Mouse (Mus musculus): ENCODE measurements around the gene Cdc34.
A peak's percentile ranks its signal among the peaks of the same experiment; 100 is the strongest.

The Cdc34 gene

DNA sequence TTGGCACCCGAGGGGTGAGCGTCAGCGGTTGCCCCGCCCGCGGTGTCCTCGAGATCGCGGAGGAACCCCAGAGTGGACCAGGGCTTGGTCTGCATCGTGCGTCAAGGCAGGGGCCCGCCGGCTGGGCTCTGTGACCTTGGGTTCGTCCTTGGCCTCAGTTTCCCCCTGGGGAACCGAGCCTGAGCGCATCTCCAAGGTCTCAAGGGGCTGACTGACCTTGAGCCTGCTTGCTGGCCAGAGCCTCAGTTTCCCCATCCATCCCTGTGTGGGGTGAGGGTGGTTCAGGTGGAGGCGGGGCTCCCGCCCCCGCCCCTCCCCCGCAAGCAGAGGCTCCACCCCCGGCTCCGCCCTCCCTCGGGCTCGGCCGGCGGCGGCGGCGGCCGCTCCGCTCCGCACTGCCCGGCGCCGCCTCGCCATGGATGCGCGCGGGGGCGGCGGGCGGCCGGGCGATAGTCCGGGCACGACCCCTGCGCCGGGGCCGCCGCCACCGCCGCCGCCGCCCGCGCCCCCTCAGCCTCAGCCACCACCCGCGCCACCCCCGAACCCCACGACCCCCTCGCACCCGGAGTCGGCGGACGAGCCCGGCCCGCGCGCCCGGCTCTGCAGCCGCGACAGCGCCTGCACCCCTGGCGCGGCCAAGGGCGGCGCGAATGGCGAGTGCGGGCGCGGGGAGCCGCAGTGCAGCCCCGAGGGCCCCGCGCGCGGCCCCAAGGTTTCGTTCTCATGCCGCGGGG, 34.4 kb downstream of the Cdc34 start, which contains the start of gene Hcn2:
TSS of gene Hcn2 (plus strand) at position 381 of the 734 bp plus-strand sequence.
- DNase-seq (ENCODE audit: extremely low spot score, low spot score): no peak

DNA sequence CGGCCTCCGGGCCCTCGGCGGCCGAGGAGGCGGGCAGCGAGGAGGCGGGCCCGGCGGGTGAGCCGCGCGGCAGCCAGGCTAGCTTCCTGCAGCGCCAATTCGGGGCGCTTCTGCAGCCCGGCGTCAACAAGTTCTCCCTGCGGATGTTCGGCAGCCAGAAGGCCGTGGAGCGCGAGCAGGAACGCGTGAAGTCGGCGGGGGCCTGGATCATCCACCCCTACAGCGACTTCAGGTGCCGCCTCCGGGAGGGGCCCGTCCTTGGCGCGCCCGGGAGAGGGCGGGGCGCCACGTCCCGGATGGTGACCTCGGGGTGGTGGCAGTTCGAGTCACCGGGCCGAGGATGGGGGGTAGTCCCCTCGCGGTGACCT, 35.0 kb downstream of the Cdc34 start:
- no peak for DNase-seq (ENCODE audit: extremely low spot score, low spot score)

DNA sequence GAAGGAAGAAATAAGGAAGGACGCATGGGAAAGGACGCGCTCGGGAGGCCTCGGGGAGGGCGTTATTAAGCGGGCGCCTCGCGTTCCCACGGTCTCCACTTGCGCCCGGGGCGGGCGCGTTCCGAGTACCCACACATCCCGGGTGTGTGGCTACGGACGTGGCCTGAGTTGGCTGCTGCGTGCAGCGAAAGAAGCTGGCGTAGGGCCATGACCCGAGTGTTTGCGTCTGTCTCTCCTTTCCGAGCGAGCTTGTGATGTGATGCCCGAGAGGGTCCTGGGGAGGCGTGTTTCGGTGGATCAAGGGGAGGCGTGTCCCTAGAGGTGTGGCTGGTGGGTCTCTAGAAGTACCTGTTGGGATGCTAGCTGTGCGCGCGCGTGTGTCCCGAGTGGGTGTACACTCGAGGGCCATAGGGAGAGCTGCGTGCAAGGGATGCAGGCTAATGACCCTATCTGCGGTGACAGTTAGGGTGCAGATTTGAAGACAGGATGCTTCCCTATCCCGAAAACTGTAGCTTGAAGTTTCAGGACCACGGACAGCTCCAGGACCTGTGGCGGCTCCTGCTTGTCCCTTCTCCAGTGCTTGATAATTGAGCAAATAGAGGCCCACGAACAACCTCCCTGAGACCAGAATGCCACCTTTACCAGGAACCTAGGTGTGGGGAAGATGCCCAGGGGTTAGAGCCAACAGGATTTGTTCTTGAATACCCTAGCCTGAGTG, 35.8 kb downstream of the Cdc34 start:
- peak; percentile 82 for DNase-seq (ENCODE audit: extremely low spot score, low spot score)

DNA sequence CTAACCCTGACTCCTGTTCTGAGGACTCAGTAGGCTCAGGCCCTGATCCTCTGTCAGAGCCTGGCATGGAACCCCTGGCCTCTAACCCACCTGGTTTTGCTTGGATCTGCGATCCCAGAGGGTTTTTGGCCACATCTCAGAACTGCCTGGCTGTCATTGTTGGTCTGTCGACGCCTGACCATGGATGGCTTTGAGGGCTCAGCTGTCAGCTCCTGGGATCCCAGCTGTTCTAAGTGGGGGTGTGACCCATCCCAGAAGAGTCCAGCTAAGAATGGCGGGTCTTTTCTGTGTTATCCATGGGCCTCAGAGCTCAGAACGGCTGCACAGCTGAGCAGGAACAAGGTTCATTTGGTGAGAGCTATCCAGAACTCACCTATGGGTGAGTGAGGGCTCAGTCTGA, 39.1 kb downstream of the Cdc34 start:
- no peak for DNase-seq (ENCODE audit: extremely low spot score, low spot score)

DNA sequence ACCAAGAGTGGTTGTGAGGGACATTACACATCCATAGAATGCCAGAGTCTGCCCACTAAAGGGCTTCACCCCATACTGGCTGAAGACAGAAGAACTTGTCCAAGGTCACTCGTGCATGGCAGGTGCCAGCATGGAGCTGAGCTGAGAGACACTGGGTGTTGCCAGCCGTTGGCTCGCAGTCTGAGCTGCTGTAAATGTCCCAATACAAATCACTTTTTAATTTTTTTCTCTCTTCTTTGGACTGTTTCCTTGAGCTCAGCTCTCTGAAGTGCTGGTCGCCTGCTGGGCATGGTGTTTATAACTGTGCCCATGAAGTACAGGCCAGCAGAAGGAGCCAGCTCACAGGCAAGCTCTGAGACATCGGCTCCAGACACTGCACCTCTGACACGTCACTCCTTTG, 41.1 kb downstream of the Cdc34 start:
- no peak for DNase-seq (ENCODE audit: extremely low spot score, low spot score)

DNA sequence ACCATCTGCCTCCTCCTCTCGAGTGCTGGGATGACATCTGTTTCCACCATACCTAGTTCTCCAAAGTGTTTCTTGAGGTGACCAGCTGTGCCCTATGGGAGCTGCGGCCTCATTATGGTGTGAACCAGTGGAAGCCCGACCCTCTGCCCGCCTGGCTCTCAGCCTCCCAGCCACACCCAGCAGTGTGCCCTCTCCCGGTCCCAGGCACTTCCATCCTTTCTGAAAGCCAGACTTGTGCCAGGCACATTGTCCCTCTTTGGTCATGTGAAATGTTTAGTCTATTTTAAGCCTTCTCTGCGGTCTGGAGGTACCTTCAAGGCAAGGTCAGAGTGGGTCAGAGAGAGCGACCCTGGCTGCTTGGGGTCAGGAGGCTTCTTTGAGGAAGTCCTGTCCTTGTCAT, 41.7 kb downstream of the Cdc34 start:
- DNase-seq (ENCODE audit: extremely low spot score, low spot score): no peak

DNA sequence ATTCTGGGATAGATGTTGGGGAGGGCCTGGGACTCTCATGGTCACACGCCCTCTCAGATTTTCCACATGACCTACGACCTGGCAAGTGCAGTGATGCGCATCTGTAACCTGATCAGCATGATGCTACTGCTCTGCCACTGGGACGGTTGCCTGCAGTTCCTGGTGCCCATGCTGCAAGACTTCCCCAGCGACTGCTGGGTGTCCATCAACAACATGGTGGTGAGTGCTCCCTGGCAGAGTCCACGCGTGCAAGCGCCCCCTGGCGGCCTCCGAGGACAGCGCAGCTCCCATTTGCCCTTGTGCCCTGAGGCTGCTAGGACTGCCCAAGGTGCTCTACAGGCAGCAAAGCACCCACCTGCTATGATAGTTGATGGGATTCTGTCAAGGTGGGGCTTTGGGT, 44.1 kb downstream of the Cdc34 start:
- DNase-seq (ENCODE audit: extremely low spot score, low spot score): no peak

DNA sequence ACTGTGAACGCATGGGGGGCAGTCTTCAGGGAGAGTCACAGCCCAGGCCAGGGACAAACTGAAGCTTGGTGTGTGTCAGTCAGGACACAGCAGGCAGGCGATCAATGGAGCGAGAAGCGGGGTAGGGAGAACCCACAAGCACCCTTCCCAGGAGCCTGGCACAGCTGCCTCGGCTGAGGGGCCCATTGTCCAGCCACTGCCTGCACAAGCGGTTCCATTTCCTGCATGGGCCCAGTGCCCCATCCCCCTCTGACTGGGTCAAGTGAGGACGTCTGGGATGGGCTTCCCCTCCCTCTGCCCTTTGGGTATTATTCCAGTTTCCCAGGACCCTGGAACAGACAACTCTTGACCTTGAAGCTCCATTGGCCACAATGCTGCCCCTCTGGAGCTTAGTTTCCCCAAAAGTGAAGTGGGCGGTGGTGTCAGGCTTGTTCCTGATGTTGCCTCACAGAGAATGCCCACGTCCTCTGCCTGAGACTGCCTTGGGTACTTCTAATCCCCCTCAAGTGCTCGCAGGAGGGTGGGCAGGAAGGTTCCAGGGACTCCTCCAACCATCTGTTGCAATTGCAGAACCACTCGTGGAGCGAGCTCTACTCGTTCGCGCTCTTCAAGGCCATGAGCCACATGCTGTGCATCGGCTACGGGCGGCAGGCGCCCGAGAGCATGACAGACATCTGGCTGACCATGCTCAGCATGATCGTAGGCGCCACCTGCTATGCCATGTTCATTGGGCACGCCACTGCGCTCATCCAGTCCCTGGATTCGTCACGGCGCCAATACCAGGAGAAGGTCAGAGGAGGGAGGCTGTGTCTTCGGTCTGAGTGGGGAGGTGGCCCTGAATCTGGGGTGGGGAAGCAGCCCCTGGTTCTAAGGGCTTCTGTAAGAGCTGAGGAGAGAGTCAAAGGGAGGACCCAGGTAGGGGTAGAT, 46.6 kb downstream of the Cdc34 start:
- no peak for DNase-seq (ENCODE audit: extremely low spot score, low spot score)

DNA sequence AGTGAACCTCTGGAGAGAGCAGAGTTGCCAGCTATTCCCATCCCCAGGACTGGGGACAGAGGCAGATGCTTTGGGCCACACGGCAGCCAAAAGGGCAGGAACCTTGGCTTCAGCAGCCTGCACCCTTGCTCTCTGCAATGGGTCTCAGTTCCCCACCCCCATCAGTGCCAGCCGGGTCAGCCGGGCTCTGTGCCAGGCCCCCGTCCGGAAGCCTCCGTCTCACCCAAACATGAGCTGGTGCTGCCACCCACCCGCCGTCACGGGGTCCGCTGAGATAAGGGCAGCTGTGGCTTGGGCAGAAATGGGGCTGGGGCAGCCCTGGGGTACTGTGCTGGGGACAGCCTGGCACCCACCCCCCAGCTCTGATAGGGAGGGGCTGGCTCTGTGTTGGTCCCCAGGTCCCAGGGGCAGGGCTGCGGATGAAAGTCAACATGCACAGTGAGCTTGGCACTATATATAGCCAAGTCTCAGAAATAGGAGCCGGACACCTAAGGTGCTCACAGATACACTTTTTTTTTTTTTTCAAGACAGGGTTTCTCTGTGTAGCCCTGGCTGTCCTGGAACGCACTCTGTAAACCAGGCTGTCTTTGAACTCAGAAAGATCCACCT, 47.5 kb downstream of the Cdc34 start:
- no peak for DNase-seq (ENCODE audit: extremely low spot score, low spot score)

DNA sequence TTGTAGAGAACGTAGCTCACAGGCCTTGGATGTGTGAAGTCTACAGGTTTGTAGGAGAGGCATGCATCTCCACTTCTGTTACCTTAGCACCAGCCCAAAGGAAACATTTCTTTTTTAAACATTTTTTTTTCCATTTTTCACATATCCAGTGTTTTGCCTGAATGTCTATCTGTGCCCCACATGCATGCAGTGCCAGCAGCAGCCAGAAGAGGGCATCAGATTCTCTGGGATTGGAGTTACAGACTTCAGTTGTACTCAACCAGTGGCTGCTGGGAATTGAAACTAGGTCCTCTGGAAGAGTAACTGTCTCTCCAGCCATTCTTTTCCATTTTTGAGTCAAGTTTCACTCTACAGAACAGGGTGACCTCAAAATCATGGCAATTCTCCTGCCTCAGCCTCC, 50.5 kb downstream of the Cdc34 start:
- no peak for DNase-seq (ENCODE audit: extremely low spot score, low spot score)

DNA sequence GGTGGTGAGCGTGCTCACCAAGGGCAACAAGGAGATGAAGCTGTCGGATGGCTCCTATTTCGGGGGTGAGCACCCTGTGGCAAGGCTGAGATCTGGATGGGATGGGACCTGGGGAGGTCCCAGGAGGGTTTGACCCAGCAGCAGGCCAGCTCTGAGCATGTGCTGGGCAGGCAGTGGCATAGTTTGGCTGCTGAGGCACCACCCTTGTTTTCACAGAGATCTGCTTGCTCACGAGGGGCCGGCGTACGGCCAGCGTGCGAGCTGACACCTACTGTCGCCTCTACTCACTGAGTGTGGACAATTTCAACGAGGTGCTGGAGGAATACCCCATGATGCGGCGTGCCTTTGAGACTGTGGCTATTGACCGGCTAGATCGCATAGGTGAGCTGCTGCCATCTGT, 51.9 kb downstream of the Cdc34 start:
- no peak for DNase-seq (ENCODE audit: extremely low spot score, low spot score)

DNA sequence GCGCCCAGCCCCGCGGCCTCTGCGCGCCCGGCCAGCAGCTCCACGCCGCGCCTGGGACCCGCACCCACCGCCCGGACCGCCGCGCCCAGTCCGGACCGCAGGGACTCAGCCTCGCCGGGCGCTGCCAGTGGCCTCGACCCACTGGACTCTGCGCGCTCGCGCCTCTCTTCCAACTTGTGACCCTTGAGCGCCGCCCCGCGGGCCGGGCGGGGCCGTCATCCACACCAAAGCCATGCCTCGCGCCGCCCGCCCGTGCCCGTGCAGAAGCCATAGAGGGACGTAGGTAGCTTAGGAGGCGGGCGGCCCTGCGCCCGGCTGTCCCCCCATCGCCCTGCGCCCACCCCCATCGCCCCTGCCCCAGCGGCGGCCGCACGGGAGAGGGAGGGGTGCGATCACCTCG, 53.4 kb downstream of the Cdc34 start:
- DNase-seq (ENCODE audit: extremely low spot score, low spot score): no peak

DNA sequence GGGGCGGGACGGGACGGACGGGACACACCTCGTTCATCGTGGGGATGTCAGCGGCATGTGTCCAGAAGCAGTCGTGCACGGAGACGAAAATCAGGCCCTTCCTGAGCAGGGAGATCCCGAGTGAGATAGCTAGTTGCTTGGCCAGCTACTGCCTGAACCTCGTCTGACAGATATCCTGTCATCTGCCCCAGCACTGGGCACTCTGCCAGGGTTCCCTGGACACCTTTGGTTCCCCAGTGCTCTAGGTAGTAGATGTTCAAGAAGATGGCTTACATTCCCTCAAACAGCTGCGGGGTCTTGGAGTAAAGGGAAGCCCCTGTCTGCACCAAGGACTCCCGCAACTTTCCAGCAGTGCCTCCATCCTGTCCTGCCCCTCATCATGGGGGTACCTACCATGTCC, 54.7 kb downstream of the Cdc34 start:
- DNase-seq (ENCODE audit: extremely low spot score, low spot score): no peak

Data from neural tube, embryonic 10.5 days (tissue).